Mouse (Mus musculus) liver, embryonic 15.5 days (tissue): ENCODE data around the gene Cdc42bpb. TPM values are rescaled to one million over a fixed set of nuclear protein-coding genes. Genes with fewer than 3 reads are reported as not detected.

Source experiments
- ATAC-seq: fragments of 200-750 bp; cut with Nextera tagmentation; 2 replicates; pipeline ENCODE4 v1.8.0; 2017; ENCODE audit warnings: moderate number of reproducible peaks, mild to moderate bottlenecking, moderate library complexity; ENCODE audit not compliant: insufficient read depth
- H3K27ac ChIP-seq: fragments of 300-500 bp; sonication (generic); replicated peaks from 2 replicates; pipeline ENCODE4 v1.5.1; 2015; ENCODE audit warnings: mild to moderate bottlenecking, inconsistent platforms
- H3K27me3 ChIP-seq: fragments of 300-500 bp; sonication (generic); 2 replicates; pipeline ENCODE4 v1.6.1; 2015; ENCODE audit warnings: mild to moderate bottlenecking, inconsistent platforms
- H3K36me3 ChIP-seq: fragments of 300-500 bp; sonication (generic); replicated peaks from 2 replicates; pipeline ENCODE4 v1.6.1; 2015; ENCODE audit warnings: moderate library complexity, mild to moderate bottlenecking, inconsistent platforms
- H3K4me1 ChIP-seq: fragments of 300-500 bp; sonication (generic); replicated peaks from 2 replicates; pipeline ENCODE4 v1.6.1; 2015; ENCODE audit warnings: inconsistent platforms
- H3K4me2 ChIP-seq: fragments of 300-500 bp; sonication (generic); 2 replicates; pipeline ENCODE4 v1.6.1; 2015; ENCODE audit warnings: moderate library complexity, mild to moderate bottlenecking, inconsistent platforms
- H3K4me3 ChIP-seq: fragments of 300-500 bp; sonication (generic); replicated peaks from 2 replicates; pipeline ENCODE4 v1.5.1; 2015; ENCODE audit warnings: mild to moderate bottlenecking, inconsistent platforms
- H3K9ac ChIP-seq: fragments of 300-500 bp; sonication (generic); 2 replicates; pipeline ENCODE4 v1.6.1; 2015; ENCODE audit warnings: moderate library complexity, mild to moderate bottlenecking, inconsistent platforms
- H3K9me3 ChIP-seq: fragments of 300-500 bp; sonication (generic); replicated peaks from 2 replicates; pipeline ENCODE4 v1.6.1; 2016; ENCODE audit warnings: inconsistent platforms
- WGBS: fragments of 180-500 bp; shearing (Covaris S2); methylation state at CpG from one replicate; pipeline ENCODE4 v1.1.7; 2015; ENCODE audit warnings: mixed read lengths; ENCODE audit not compliant: insufficient replicate concordance; 5-methylcytosine and 5-hydroxymethylcytosine counted together
- polyA plus RNA-seq: library from polyadenylated mRNA; unstranded; fragments of >200 nt; fragmentation: Nextera tagmentation; extraction: Ambion mirVana; gene quantifications from 2 replicates; pipeline ENCODE4 v1.2.1, GENCODE M21; 2015

Cdc42bpb gene
- polyA plus RNA-seq, 1 experiment from 2014 or later: 6.6 TPM

DNA sequence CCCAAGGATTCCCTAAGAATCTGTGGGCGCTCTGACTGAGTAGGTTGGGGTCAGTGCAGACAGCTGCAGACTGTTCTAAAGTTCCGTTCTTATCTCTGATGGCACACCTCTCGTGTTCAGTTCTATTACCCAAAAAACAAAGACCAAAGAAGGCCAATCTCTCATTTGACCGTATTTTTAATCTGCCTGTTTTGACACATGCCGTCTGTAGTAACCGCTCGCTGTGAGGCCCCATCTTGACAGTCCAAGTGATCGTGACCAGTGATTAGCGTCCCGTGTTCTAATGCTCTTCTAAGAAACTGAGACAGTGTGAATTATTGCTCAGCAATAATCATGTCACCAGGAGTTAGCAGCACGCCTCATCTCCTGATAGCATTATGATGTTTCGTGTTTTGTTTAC is 110.9 kb downstream of the Cdc42bpb start:
- Histone ChIP-seq H3K4me1 (peaks cover 61% of the 10 kb centered on the region), H3K4me3 (no peak overlapping the region), H3K9me3 (no peaks in the 10 kb centered on the region), H3K36me3 (peaks cover 8% of the 10 kb centered on the region; the same call in 1 of the 2 replicates), H3K27me3 (peaks cover 27% of the 10 kb centered on the region), H3K27ac (peak overlapping the region; percentile 78), H3K4me2 (peak overlapping the region; percentile 55), H3K9ac (no peak overlapping the region)
- WGBS: 24% methylated on average over 12 of the region's 12 CpGs
- ATAC-seq: peak; percentile 54

DNA sequence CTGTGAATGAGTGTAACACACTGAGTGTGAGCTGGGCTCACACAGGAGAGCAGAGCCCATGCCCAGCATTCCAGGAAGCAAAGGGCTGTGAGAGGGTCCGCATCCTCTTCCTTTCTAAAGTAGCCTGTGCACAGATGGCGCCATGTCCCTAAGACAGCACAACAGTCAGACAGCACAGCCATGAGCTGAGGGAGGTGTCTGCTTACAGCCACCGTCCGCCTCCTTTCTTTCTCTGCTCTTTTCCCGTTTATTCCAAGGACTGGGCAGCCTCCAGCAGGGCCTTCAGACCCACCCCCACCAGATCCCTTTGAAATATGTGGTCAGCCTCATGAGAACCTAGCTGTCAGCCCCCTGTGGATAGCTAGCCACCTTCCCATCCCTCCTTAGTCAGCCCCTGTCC is 112.3 kb downstream of the Cdc42bpb start:
- H3K4me1 ChIP-seq: peaks cover 48% of the 10 kb centered on the region

DNA sequence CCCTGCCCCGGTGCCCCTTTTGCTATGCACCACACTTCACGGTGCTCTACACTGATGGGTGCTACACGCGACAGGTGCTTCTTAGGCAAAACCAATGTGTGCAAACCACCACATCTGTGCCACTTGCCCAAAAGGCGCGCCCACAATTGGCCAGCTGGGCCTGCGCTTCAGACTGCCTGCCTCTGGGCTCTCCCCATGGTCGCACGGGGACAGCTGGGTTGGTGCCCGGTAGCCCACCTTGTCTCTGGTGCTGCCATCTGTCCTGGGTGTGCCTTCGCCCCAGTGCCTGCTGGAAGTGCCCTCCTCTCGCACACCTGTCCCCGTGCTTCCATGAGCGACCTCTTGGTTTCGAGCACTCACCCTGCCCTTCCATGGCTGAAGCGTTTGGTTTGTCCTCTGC is 113.9 kb downstream of the Cdc42bpb start:
- no peak overlapping the region for H3K27ac ChIP-seq
- H3K4me2 ChIP-seq: no peak overlapping the region
- 82% methylated on average over 16 of the region's 16 CpGs for WGBS
- no peaks in the 10 kb centered on the region for H3K27me3 ChIP-seq
- no peak for ATAC-seq
- no peak overlapping the region for H3K4me3 ChIP-seq
- peaks cover 32% of the 10 kb centered on the region for H3K4me1 ChIP-seq
- peaks cover 13% of the 10 kb centered on the region; the same call in 1 of the 2 replicates for H3K36me3 ChIP-seq
- H3K9ac ChIP-seq: no peak overlapping the region
- no peaks in the 10 kb centered on the region for H3K9me3 ChIP-seq

More for the DNA sequence above, 112.3 kb downstream of the Cdc42bpb start:
- Histone ChIP-seq H3K4me3 (no peak overlapping the region), H3K36me3 (peaks cover 13% of the 10 kb centered on the region; the same call in 1 of the 2 replicates), H3K9me3 (no peaks in the 10 kb centered on the region), H3K9ac (no peak overlapping the region), H3K27me3 (peaks cover 13% of the 10 kb centered on the region), H3K4me2 (no peak overlapping the region), H3K27ac (no peak overlapping the region)
- WGBS: 75% methylated on average over 5 of the region's 5 CpGs
- no peak for ATAC-seq

DNA sequence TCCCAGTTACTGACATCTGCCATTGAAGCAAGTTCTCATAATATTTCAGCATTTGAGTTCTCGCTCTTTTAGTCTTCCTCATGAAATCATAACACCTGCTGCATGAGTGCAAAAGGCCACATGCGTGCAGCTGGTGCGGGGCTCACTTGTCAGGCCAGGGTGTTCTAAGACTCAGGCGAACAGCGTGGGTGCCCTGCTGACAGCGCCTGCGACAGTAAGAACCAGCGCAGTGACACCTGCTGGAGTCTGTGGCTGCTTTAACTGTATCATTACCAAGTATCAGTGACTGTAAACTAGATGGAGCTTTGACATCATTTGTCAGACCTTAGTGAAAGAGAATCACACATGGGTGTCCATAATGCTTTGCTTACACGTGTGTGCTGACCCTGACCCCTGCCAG is 126.3 kb downstream of the Cdc42bpb start:
- Histone ChIP-seq H3K4me2 (no peak overlapping the region), H3K9me3 (no peaks in the 10 kb centered on the region), H3K27me3 (no peaks in the 10 kb centered on the region), H3K36me3 (peaks cover 19% of the 10 kb centered on the region), H3K4me3 (no peak overlapping the region), H3K9ac (no peak overlapping the region), H3K27ac (no peak overlapping the region), H3K4me1 (peaks cover 19% of the 10 kb centered on the region)
- no peak for ATAC-seq
- 76% methylated on average over 9 of the region's 9 CpGs for WGBS

DNA sequence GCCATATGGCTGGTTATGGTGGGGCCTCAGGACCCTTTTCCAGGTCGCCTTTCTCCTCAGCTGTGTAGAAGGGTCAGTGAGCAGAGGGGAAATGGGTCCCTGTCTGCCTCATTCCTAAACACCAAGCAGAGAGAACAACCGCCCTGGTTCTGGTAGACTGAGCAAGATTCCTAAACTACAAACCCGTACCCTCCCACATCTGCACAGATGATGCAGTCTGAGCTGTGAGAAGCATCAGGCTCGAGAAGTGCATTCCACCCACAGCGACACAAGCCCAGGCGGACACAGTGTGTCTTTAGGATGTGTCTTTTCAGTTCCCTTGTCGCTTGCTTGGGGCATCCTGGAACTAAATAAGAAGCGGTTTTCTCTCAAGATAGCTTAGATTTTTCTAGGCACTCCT is 127.4 kb downstream of the Cdc42bpb start:
- ATAC-seq: no peak
- Histone ChIP-seq H3K36me3 (peaks cover 10% of the 10 kb centered on the region; the same call in 1 of the 2 replicates), H3K27ac (no peak overlapping the region), H3K9me3 (no peaks in the 10 kb centered on the region), H3K4me1 (peaks cover 22% of the 10 kb centered on the region), H3K9ac (no peak overlapping the region), H3K4me3 (no peak overlapping the region), H3K4me2 (no peak overlapping the region), H3K27me3 (no peaks in the 10 kb centered on the region)
- 79% methylated on average over 8 of the region's 8 CpGs for WGBS

DNA sequence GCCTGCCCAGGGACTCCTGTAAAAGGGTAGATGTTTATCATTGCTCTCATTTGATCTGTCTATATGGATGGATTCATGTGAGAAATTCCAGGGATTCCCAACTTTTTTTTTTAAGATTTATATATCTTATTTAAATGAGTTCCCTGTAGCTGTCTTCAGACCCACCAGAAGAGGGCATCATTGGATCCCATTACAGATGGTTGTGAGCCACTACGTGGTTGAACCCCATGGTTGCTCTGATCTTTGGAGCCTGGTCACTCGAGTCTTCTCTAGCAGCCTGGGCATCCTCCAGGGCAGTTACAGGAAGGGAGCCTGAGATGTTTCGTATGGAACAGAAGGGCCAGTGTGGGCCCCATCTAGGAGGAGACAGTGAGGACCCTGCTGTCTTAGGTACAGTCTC is 128.4 kb downstream of the Cdc42bpb start:
- H3K4me2 ChIP-seq: no peak overlapping the region
- no peaks in the 10 kb centered on the region for H3K9me3 ChIP-seq
- H3K4me3 ChIP-seq: no peak overlapping the region
- ATAC-seq: no peak
- 48% methylated on average over 3 of the region's 3 CpGs for WGBS
- peaks cover 22% of the 10 kb centered on the region for H3K4me1 ChIP-seq
- no peak overlapping the region for H3K9ac ChIP-seq
- no peak overlapping the region for H3K27ac ChIP-seq
- H3K36me3 ChIP-seq: peaks cover 12% of the 10 kb centered on the region
- no peaks in the 10 kb centered on the region for H3K27me3 ChIP-seq

DNA sequence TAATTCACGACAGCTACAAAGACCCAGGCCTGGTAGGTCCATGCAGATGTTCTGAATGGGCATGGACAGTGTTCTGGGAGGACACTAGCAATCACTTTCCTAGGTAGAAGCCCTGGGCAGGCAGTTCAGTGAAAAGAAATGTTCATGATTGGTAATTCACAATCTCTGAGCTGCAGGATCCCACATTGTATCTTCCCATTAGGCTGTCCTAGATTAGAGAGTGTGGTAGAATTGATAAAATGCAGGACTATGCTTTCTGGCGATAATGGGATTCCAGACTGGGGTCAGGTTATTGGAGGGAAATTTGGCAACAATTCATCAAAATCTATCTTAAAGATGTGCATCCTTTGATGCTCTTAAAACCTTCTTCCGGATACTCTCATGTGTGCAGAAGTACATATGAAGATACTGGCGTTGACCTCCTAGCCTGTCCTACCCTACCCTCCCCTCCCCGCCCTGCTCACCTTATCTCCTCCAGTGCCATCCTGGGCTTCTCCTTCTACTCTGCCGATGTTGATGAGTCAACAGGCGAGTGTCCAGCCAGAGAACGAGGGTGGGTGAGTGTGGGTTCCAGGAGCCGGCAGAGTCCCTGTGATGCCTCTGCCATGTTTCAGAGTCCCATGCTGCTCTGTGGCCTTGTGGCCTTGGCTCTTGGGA is 130.6 kb downstream of the Cdc42bpb start:
- H3K4me2 ChIP-seq: peak overlapping the region; percentile 39
- no peaks in the 10 kb centered on the region for H3K27me3 ChIP-seq
- peak; percentile 87 for ATAC-seq
- peaks cover 20% of the 10 kb centered on the region for H3K36me3 ChIP-seq
- no peak overlapping the region for H3K27ac ChIP-seq
- H3K9ac ChIP-seq: no peak overlapping the region
- H3K9me3 ChIP-seq: no peaks in the 10 kb centered on the region
- H3K4me1 ChIP-seq: peaks cover 22% of the 10 kb centered on the region
- no peak overlapping the region for H3K4me3 ChIP-seq
- 35% methylated on average over 9 of the region's 9 CpGs for WGBS

DNA sequence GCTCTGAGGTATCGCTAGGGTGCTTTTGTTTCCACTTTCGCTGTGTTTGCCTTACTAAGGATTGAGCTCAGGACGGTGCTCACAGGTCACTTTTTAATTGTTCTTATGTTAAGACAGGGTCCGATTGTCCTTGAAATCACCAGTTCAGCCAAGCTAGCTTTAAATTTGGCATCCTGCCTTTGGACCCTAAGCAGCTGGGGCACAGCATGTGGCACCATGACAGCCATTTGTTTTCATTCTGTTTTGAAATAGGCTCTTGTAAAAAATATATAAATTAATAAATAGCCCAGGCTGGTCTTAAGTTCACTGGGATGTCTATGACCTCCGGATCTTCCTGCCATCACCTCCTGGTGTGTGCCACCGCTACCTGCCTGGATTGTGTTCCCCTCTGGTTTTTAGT is 132.4 kb downstream of the Cdc42bpb start:
- Histone ChIP-seq H3K27me3 (no peaks in the 10 kb centered on the region), H3K27ac (no peak overlapping the region), H3K4me2 (no peak overlapping the region), H3K9me3 (no peaks in the 10 kb centered on the region), H3K4me3 (no peak overlapping the region), H3K36me3 (peaks cover 15% of the 10 kb centered on the region), H3K9ac (no peak overlapping the region), H3K4me1 (peaks cover 22% of the 10 kb centered on the region)
- 87% methylated on average over 6 of the region's 6 CpGs for WGBS
- no peak for ATAC-seq

DNA sequence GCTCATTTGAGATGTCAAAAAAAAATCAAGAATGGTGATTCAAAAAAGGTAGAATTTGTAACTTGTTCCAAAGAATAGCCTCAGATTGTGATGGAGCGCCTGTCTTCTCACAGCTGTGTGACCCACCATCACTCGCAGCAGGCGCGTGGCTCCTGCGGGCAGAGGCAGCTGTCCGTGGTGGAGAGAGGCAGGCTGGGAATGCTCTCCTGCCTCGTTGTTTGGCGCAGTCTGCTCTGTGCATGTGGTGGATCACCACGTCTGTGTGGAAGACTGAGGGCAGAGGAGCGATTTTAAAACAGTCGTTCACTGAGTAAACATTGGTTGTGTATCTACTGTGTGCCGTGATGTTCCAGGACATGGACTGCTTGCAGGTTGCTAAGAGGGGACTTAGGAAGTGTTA is 133.8 kb downstream of the Cdc42bpb start:
- no peak overlapping the region for H3K27ac ChIP-seq
- no peaks in the 10 kb centered on the region for H3K27me3 ChIP-seq
- no peak overlapping the region for H3K4me3 ChIP-seq
- WGBS: 81% methylated on average over 12 of the region's 12 CpGs
- no peaks in the 10 kb centered on the region for H3K9me3 ChIP-seq
- H3K4me1 ChIP-seq: peaks cover 22% of the 10 kb centered on the region
- no peak overlapping the region for H3K4me2 ChIP-seq
- peaks cover 15% of the 10 kb centered on the region for H3K36me3 ChIP-seq
- H3K9ac ChIP-seq: no peak overlapping the region
- ATAC-seq: no peak

Other genes starting within 250 kb of the Cdc42bpb start
- 2.2 and 2.3 TPM in 2 replicates for gene Traf3, start 211.3 kb downstream of the Cdc42bpb start, polyA plus RNA-seq
- not detected in 2 replicates for gene 4930595D18Rik, start 193.2 kb downstream of the Cdc42bpb start, polyA plus RNA-seq
- gene Amn, start 106.6 kb downstream of the Cdc42bpb start, polyA plus RNA-seq: 1.3 and 1.7 TPM in 2 replicates
- not detected in 2 replicates for gene Lbhd2, start 29.1 kb upstream of the Cdc42bpb start, polyA plus RNA-seq
- 22.5 and 23.5 TPM in 2 replicates for gene Exoc3l4, start 39.3 kb upstream of the Cdc42bpb start, polyA plus RNA-seq
- gene Tnfaip2, start 64.8 kb upstream of the Cdc42bpb start, polyA plus RNA-seq: 70.3 and 79.5 TPM in 2 replicates
- 0.56 and 0.62 TPM in 2 replicates for gene Gm266, start 108.1 kb upstream of the Cdc42bpb start, polyA plus RNA-seq
- 499 and 578 TPM in 2 replicates for gene Eif5, start 160.3 kb upstream of the Cdc42bpb start, polyA plus RNA-seq
- gene Mark3, start 196.8 kb upstream of the Cdc42bpb start, polyA plus RNA-seq: 13.3 and 17.4 TPM in 2 replicates